Mouse (Mus musculus) adrenal gland, postnatal 10 days (tissue): ENCODE measurements around the gene Pih1d2. TPM values are rescaled to one million over a fixed set of nuclear protein-coding genes. Genes with fewer than 3 reads are reported as not detected.
"Not testable (repeated sequence)": the region's sequence is repeated elsewhere in the genome, so short reads cannot be mapped to it uniquely, and the experiment has no call there.

Experiments used
- DNase-seq: peaks from one replicate; pipeline ENCODE4 v3.0.0; 2021; ENCODE audit warnings: mixed read lengths
- total RNA-seq, 2 experiments: library from RNA; stranded (reverse); gene quantifications; 2 replicates each; pipeline ENCODE4 v1.2.3; 2021

The Pih1d2 gene
- total RNA-seq, 2 experiments from 2014 or later = 1.1 to 1.8 TPM

GRCm38 (mm10) chr9:50617794-50618330 is 741 bp downstream of the Pih1d2 start:
- DNase-seq = no peak

GRCm38 (mm10) chr9:50630903-50631302 is 13.8 kb downstream of the Pih1d2 start:
- not testable (repeated sequence) for DNase-seq

GRCm38 (mm10) chr9:50632016-50632688 is 15.0 kb downstream of the Pih1d2 start:
- DNase-seq = no peak

- no peak for DNase-seq
Observed at GRCm38 (mm10) chr9:50633059-50633458, 15.9 kb downstream of the Pih1d2 start.

- DNase-seq = no peak
Observed at GRCm38 (mm10) chr9:50634270-50634669, 17.1 kb downstream of the Pih1d2 start.

GRCm38 (mm10) chr9:50646826-50647370 is 29.8 kb downstream of the Pih1d2 start:
- no peak for DNase-seq

- no peak for DNase-seq
Observed at GRCm38 (mm10) chr9:50650503-50650902, 33.4 kb downstream of the Pih1d2 start.

GRCm38 (mm10) chr9:50658391-50658790 is 41.3 kb downstream of the Pih1d2 start:
- no peak for DNase-seq

- peak; percentile 39 for DNase-seq
Observed at GRCm38 (mm10) chr9:50658941-50659388, 41.8 kb downstream of the Pih1d2 start.

GRCm38 (mm10) chr9:50659392-50660217 is 42.5 kb downstream of the Pih1d2 start, which contains the start of gene Dlat:
Gene Dlat (minus strand): TSS chr9:50659780.
- peak; percentile 90 for DNase-seq

GRCm38 (mm10) chr9:50660431-50660830 is 43.3 kb downstream of the Pih1d2 start:
- DNase-seq = peak; percentile 77

- DNase-seq = no peak
Observed at GRCm38 (mm10) chr9:50664826-50665225, 47.7 kb downstream of the Pih1d2 start.

GRCm38 (mm10) chr9:50666442-50666841 is 49.3 kb downstream of the Pih1d2 start:
- DNase-seq = no peak

- no peak for DNase-seq
Observed at GRCm38 (mm10) chr9:50667579-50668498, 50.7 kb downstream of the Pih1d2 start.

GRCm38 (mm10) chr9:50670690-50671089 is 53.6 kb downstream of the Pih1d2 start:
- DNase-seq = peak; percentile 76

Other genes starting within 250 kb of the Pih1d2 start
- gene Plet1, start 122.8 kb upstream of the Pih1d2 start, total RNA-seq = under 1 TPM; 0.30 to 0.51 TPM
- 10 to 100 TPM; 62.0 to 72.7 TPM for gene Pts, start 88.6 kb upstream of the Pih1d2 start, total RNA-seq
- gene Il18, start 62.5 kb upstream of the Pih1d2 start, total RNA-seq = 1 to 10 TPM; 5.3 to 6.5 TPM
- gene Bco2, start 62.1 kb upstream of the Pih1d2 start, total RNA-seq = 1 to 10 TPM; 3.1 to 3.3 TPM
- gene Tex12, start 56.0 kb upstream of the Pih1d2 start, total RNA-seq = not detected
- 100 to 1,000 TPM; 628 to 725 TPM for gene Sdhd, start 13.5 kb upstream of the Pih1d2 start, total RNA-seq
- 100 to 1,000 TPM; 164 to 170 TPM for gene Timm8b, start 13.4 kb upstream of the Pih1d2 start, total RNA-seq
- 10 to 100 TPM; 20.6 to 24.6 TPM for gene Nkapd1, start 143 bp downstream of the Pih1d2 start, total RNA-seq
- gene Dlat, start 42.5 kb downstream of the Pih1d2 start, total RNA-seq = 100 to 1,000 TPM; 310 to 317 TPM
- gene Dixdc1, start 122.2 kb downstream of the Pih1d2 start, total RNA-seq = 10 to 100 TPM in 1 of 2 experiments, 1 to 10 TPM in 1; 7.8 to 10.1 TPM
- gene 2310030G06Rik, start 129.2 kb downstream of the Pih1d2 start, total RNA-seq = 1 to 10 TPM; 6.5 to 7.1 TPM
- 100 to 1,000 TPM in 1 of 2 experiments, 10 to 100 TPM in 1; 55.3 to 197 TPM for gene Cryab, start 134.0 kb downstream of the Pih1d2 start, total RNA-seq
- 10 to 100 TPM in 1 of 2 experiments, 1 to 10 TPM in 1; 5.1 to 13.5 TPM for gene Hspb2, start 135.0 kb downstream of the Pih1d2 start, total RNA-seq
- gene Fdxacb1, start 150.9 kb downstream of the Pih1d2 start, total RNA-seq = 1 to 10 TPM; 4.6 to 7.8 TPM
- 10 to 100 TPM; 27.9 to 28.0 TPM for gene Alg9, start 157.7 kb downstream of the Pih1d2 start, total RNA-seq
- 10 to 100 TPM; 31.2 to 32.2 TPM for gene 1110032A03Rik, start 158.2 kb downstream of the Pih1d2 start, total RNA-seq
- gene Ppp2r1b, start 228.0 kb downstream of the Pih1d2 start, total RNA-seq = 10 to 100 TPM; 35.1 to 36.5 TPM